Mouse (Mus musculus) cortical plate, adult 2 months (tissue): Measurements from ENCODE around the gene Kremen1.

Source experiments
- CTCF ChIP-seq: fragments of 200-500 bp; IDR thresholded peaks from 2 replicates; pipeline ENCODE4 v1.5.1; 2011; ENCODE audit warnings: mild to moderate bottlenecking, control low read depth, low read length; ENCODE audit not compliant: insufficient read depth; ENCODE audit errors: extremely low read depth
- POLR2A ChIP-seq: fragments of 200-500 bp; IDR thresholded peaks from 2 replicates; pipeline ENCODE4 v1.6.1; 2011; ENCODE audit warnings: mild to moderate bottlenecking, low read length, control low read depth; ENCODE audit not compliant: insufficient read depth; ENCODE audit errors: extremely low read depth

DNA sequence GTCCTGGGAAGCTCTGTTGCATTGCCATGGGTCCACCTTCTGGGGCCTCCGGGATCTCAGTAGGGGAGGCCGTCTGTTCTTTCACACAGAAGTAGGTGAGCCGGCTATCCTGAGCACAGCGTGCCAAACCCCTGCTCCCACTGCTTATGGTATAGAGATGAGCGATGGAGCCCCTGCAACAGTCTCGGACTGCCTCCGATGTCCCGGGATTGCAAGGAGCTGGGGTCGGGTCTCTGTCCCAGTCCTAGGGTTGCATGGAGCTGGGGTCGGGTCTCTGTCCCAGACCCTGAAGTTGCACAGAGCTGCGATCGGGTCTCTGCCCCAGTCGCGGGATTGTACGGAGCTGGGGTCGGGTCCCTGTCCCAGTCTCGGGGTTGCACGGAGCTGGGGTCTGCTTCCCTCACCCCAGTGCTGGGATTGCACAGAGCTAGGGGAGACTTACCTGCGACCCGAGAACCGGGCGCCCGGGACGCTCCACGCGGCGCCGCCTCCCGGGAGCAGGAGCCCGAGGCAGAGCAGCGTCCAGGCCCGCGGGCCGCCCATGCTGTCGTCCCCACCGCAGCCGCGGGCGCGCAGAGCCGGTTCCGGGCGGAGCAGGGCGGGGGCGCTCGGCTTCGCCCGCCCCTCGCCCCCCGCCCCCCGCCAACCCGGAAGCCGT, 109.5 kb downstream of the Kremen1 start, which contains the start of gene Emid1:
- no peak for TF ChIP-seq CTCF
- TF ChIP-seq POLR2A: no peak
